Mouse (Mus musculus) ES-Bruce4 (cell line): ENCODE measurements around the gene Cenpa.

Experiments
- CTCF ChIP-seq: IDR thresholded peaks from one replicate; pipeline ENCODE4 v1.8.1; 2011; ENCODE audit warnings: low read depth, low read length
- EP300 ChIP-seq: IDR thresholded peaks from 2 replicates; pipeline ENCODE4 v1.6.1; 2011; ENCODE audit warnings: low read depth, low read length; ENCODE audit not compliant: insufficient read depth
- POLR2A ChIP-seq: IDR thresholded peaks from one replicate; pipeline ENCODE4 v1.8.1; 2011; ENCODE audit warnings: low read length; ENCODE audit not compliant: insufficient read depth

- TF ChIP-seq CTCF (no peak), POLR2A (no peak), EP300 (no peak)
Observed at GRCm38 (mm10) chr5:30624908-30625307, 41.7 kb upstream of the Cenpa start.
